Mouse (Mus musculus) CH12.LX (cell line): ENCODE data around the gene D330045A20Rik. TPM values are rescaled to one million over a fixed set of nuclear protein-coding genes. Genes with fewer than 3 reads are reported as not detected.

Experiments used
- DNase-seq: peaks from one replicate; pipeline ENCODE4 v3.0.0-alpha.2; 2013; ENCODE audit errors: extremely low read depth
- H3K27ac ChIP-seq: 2 replicates; pipeline ENCODE4 v1.5.1; 2012; ENCODE audit warnings: low read depth, mild to moderate bottlenecking, control low read depth, moderate library complexity; ENCODE audit not compliant: insufficient read depth
- H3K27me3 ChIP-seq: replicated peaks from 2 replicates; pipeline ENCODE3; 2012; ENCODE audit warnings: inconsistent platforms
- H3K36me3 ChIP-seq, 2 experiments: replicated peaks in 1 of 2; 2 replicates each; pipeline versions ENCODE3 to v1.6.1; 2012; ENCODE audit warnings: inconsistent platforms in 1 of 2, low read length in 1 of 2, mild to moderate bottlenecking in 1 of 2, mixed read lengths in 1 of 2, moderate library complexity in 1 of 2; ENCODE audit not compliant: control insufficient read depth in 1 of 2, insufficient read depth in 1 of 2
- H3K4me1 ChIP-seq, 2 experiments: 2 replicates each; pipeline ENCODE4 v1.6.1; 2012; ENCODE audit warnings: inconsistent platforms in 1 of 2, moderate library complexity in 1 of 2; ENCODE audit not compliant: insufficient read depth in 2 of 2, control insufficient read depth in 1 of 2
- H3K4me2 ChIP-seq: 2 replicates; pipeline ENCODE4 v1.6.1; 2012; ENCODE audit warnings: low read depth, mild to moderate bottlenecking, control low read depth; ENCODE audit not compliant: poor library complexity, insufficient read depth, severe bottlenecking
- H3K4me3 ChIP-seq, 3 experiments: fragments of 150-350 bp in 1 of 3; sonication (generic) in 1 of 3; replicated peaks in 1 of 3; 2 replicates each; pipeline versions ENCODE3 to v1.5.1; 2011 to 2012; ENCODE audit warnings: low read depth in 2 of 3, low read length in 2 of 3, mild to moderate bottlenecking in 2 of 3, moderate library complexity in 2 of 3, control low read depth in 1 of 3, improper control_type of control experiment in 1 of 3, inconsistent platforms in 1 of 3, mixed read lengths in 1 of 3; ENCODE audit not compliant: poor library complexity in 1 of 3
- H3K79me2 ChIP-seq: replicated peaks from 2 replicates; pipeline ENCODE4 v1.6.1; 2012; ENCODE audit warnings: mild to moderate bottlenecking, moderate library complexity; ENCODE audit not compliant: control insufficient read depth, poor library complexity, insufficient read depth, severe bottlenecking; ENCODE audit errors: extremely low read depth
- H3K9ac ChIP-seq: 2 replicates; pipeline ENCODE4 v1.6.1; 2012; ENCODE audit warnings: low read depth, mild to moderate bottlenecking, control low read depth, moderate library complexity; ENCODE audit not compliant: insufficient read depth
- H3K9me3 ChIP-seq: replicated peaks from 2 replicates; pipeline ENCODE3; 2012; ENCODE audit warnings: low read length, inconsistent platforms, mixed read lengths
- E2F4 ChIP-seq: IDR thresholded peaks from 2 replicates; pipeline ENCODE4 v1.6.1; 2011; ENCODE audit warnings: low read depth, low read length, improper control_type of control experiment; ENCODE audit not compliant: insufficient replicate concordance
- ELF1 ChIP-seq: IDR thresholded peaks from 2 replicates; pipeline ENCODE4 v1.6.1; 2014; ENCODE audit warnings: low read depth, mild to moderate bottlenecking, inconsistent platforms, low read length, improper control_type of control experiment
- ETS1 ChIP-seq: conservative IDR thresholded peaks from 2 replicates; pipeline ENCODE4 v1.6.1; 2012; ENCODE audit warnings: low read depth, mild to moderate bottlenecking, inconsistent platforms, low read length, improper control_type of control experiment, moderate library complexity
- HCFC1 ChIP-seq: IDR thresholded peaks from 2 replicates; pipeline ENCODE4 v1.6.1; 2012; ENCODE audit warnings: low read depth, mild to moderate bottlenecking, inconsistent platforms, low read length, improper control_type of control experiment
- IRF4 ChIP-seq: IDR thresholded peaks from 2 replicates; pipeline ENCODE4 v1.6.1; 2014; ENCODE audit warnings: low read depth, mild to moderate bottlenecking, inconsistent platforms, low read length, improper control_type of control experiment
- JUN ChIP-seq: IDR thresholded peaks from 2 replicates; pipeline ENCODE4 v1.6.1; 2011; ENCODE audit warnings: low read depth, mild to moderate bottlenecking, low read length, improper control_type of control experiment, moderate library complexity; ENCODE audit not compliant: insufficient read depth
- MAZ ChIP-seq: IDR thresholded peaks from 2 replicates; pipeline ENCODE4 v1.6.1; 2012; ENCODE audit warnings: low read depth, mild to moderate bottlenecking, inconsistent platforms, low read length, improper control_type of control experiment, moderate library complexity
- MYC ChIP-seq: IDR thresholded peaks from 2 replicates; pipeline ENCODE4 v1.6.1; 2011; ENCODE audit warnings: low read depth, mild to moderate bottlenecking, improper control_type of control experiment, low read length
- POLR2AphosphoS2 ChIP-seq: IDR thresholded peaks from 2 replicates; pipeline ENCODE4 v1.6.1; 2011; ENCODE audit warnings: low read depth, low read length, improper control_type of control experiment
- RAD21 ChIP-seq: IDR thresholded peaks from 2 replicates; pipeline ENCODE4 v1.6.1; 2011; ENCODE audit warnings: low read depth, mild to moderate bottlenecking, low read length, improper control_type of control experiment, moderate library complexity
- SIN3A ChIP-seq: IDR thresholded peaks from 2 replicates; pipeline ENCODE4 v1.6.1; 2012; ENCODE audit warnings: low read length, improper control_type of control experiment, inconsistent platforms
- SMC3 ChIP-seq: IDR thresholded peaks from 2 replicates; pipeline ENCODE4 v1.6.1; 2011; ENCODE audit warnings: low read depth, low read length, improper control_type of control experiment
- TBP ChIP-seq: conservative IDR thresholded peaks from 2 replicates; pipeline ENCODE4 v1.6.1; 2011; ENCODE audit warnings: low read depth, low read length, improper control_type of control experiment
- USF2 ChIP-seq: conservative IDR thresholded peaks from 2 replicates; pipeline ENCODE4 v1.6.1; 2011; ENCODE audit warnings: low read depth, low read length, improper control_type of control experiment
- ZC3H11A ChIP-seq: IDR thresholded peaks from 2 replicates; pipeline ENCODE4 v1.6.1; 2012; ENCODE audit warnings: low read depth, mild to moderate bottlenecking, inconsistent platforms, low read length, improper control_type of control experiment
- ZKSCAN1 ChIP-seq: IDR thresholded peaks from 2 replicates; pipeline ENCODE4 v1.6.1; 2012; ENCODE audit warnings: low read depth, inconsistent platforms, low read length, improper control_type of control experiment, borderline replicate concordance
- dilution Hi-C: fragments of 300-500 bp; cut with MboI; formaldehyde crosslinking; loops from 2 replicates; pipeline ENCODE4 v1.14.3; 2020; ENCODE audit warnings: low sequenced_read_pairs; ENCODE audit not compliant: extremely low pct_unique_long_range_greater_than_20kb, extremely low pct_ligation_motif_present
- in situ Hi-C: fragments of 300-500 bp; cut with MboI; formaldehyde crosslinking; loops from 3 replicates; pipeline ENCODE4 v1.14.3; 2019; ENCODE audit warnings: low sequenced_read_pairs, low pct_ligation_motif_present, low pct_unique_long_range_greater_than_20kb, mixed read lengths
- polyA plus RNA-seq: library from polyadenylated mRNA; unstranded; fragments of >175 nt; gene quantifications from 2 replicates; pipeline ENCODE4 v1.2.1, GENCODE M21; 2012; ENCODE audit warnings: low read depth; ENCODE audit not compliant: insufficient read length
- total RNA-seq, 2 experiments: library from RNA; depleted of rRNA; stranded (reverse); fragments of 300-350 nt in 1 of 2; fragments of >200 nt in 1 of 2; gene quantifications; 2 replicates each; pipeline ENCODE4 v1.2.3; 2012 to 2014

The D330045A20Rik gene
- total and polyA plus RNA-seq, 3 experiments, result not detected

DNA sequence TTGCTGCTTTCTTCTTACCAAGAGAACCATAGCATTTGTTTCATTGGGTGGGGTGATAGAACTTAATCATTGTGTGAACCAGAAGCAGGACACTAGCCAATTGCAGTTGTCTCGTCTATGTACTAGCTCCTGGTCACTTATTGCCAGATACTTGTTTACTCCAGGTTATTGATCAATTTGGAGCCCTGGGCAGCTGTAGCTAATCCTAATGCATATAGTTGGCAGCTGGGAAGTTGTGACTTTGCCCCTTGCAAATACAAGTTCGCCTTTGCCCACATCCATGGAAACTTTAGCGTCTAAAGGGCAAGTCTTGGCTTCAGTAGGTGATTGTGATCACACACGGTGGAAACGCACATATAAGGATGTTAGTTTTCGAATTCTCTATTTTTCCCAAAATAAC lies 116.2 kb downstream of the D330045A20Rik start:
- no peaks in the 10 kb centered on the region for H3K79me2 ChIP-seq
- dilution Hi-C loops, result no loop called here
- in situ Hi-C loops, result no loop called here
- no peak overlapping the region for H3K4me3 ChIP-seq
- H3K27ac ChIP-seq, result no peak overlapping the region
- H3K36me3 ChIP-seq, result no peaks in the 10 kb centered on the region
- no peaks in the 10 kb centered on the region for H3K4me1 ChIP-seq
- TF ChIP-seq MYC (no peak), ETS1 (no peak), ZC3H11A (no peak), TBP (no peak), RAD21 (no peak), SIN3A (no peak), ZKSCAN1 (no peak), E2F4 (no peak), MAZ (no peak), POLR2AphosphoS2 (no peak), HCFC1 (no peak), ELF1 (no peak), USF2 (no peak), SMC3 (no peak), IRF4 (no peak), JUN (no peak)
- TF ChIP-seq, all 38 proteins: peak for 0
- H3K4me2 ChIP-seq, result no peak overlapping the region
- H3K27me3 ChIP-seq, result no peaks in the 10 kb centered on the region
- no peak for DNase-seq
- H3K9me3 ChIP-seq, result no peaks in the 10 kb centered on the region
- H3K9ac ChIP-seq, result no peak overlapping the region

Other genes with a start within 250 kb of the D330045A20Rik start
- not detected in 2 replicates for gene Trap1a, start 146.7 kb upstream of the D330045A20Rik start, total RNA-seq (2012; rRNA removed)
- not detected in 2 replicates for gene Trap1a, start 146.7 kb upstream of the D330045A20Rik start, total RNA-seq (2014; rRNA removed)
- 0.20 and 0.26 TPM in 2 replicates for gene Trap1a, start 146.7 kb upstream of the D330045A20Rik start, polyA plus RNA-seq
- gene Rnf128, start 82.9 kb downstream of the D330045A20Rik start, total RNA-seq (2012; rRNA removed), result not detected in 2 replicates
- not detected in 2 replicates for gene Rnf128, start 82.9 kb downstream of the D330045A20Rik start, total RNA-seq (2014; rRNA removed)
- gene Rnf128, start 82.9 kb downstream of the D330045A20Rik start, polyA plus RNA-seq, result not detected in 2 replicates
- 1.6 and 1.8 TPM in 2 replicates for gene Tbc1d8b, start 204.6 kb downstream of the D330045A20Rik start, total RNA-seq (2012; rRNA removed)
- gene Tbc1d8b, start 204.6 kb downstream of the D330045A20Rik start, total RNA-seq (2014; rRNA removed), result 2.3 and 3.1 TPM in 2 replicates
- 2.1 and 2.2 TPM in 2 replicates for gene Tbc1d8b, start 204.6 kb downstream of the D330045A20Rik start, polyA plus RNA-seq
- not detected in 2 replicates for gene Gm15013, start 234.1 kb downstream of the D330045A20Rik start, total RNA-seq (2012; rRNA removed)
- 0.82 and 0.87 TPM in 2 replicates for gene Gm15013, start 234.1 kb downstream of the D330045A20Rik start, total RNA-seq (2014; rRNA removed)
- 0.70 and 3.4 TPM in 2 replicates for gene Gm15013, start 234.1 kb downstream of the D330045A20Rik start, polyA plus RNA-seq